In the genomic region with DNA sequence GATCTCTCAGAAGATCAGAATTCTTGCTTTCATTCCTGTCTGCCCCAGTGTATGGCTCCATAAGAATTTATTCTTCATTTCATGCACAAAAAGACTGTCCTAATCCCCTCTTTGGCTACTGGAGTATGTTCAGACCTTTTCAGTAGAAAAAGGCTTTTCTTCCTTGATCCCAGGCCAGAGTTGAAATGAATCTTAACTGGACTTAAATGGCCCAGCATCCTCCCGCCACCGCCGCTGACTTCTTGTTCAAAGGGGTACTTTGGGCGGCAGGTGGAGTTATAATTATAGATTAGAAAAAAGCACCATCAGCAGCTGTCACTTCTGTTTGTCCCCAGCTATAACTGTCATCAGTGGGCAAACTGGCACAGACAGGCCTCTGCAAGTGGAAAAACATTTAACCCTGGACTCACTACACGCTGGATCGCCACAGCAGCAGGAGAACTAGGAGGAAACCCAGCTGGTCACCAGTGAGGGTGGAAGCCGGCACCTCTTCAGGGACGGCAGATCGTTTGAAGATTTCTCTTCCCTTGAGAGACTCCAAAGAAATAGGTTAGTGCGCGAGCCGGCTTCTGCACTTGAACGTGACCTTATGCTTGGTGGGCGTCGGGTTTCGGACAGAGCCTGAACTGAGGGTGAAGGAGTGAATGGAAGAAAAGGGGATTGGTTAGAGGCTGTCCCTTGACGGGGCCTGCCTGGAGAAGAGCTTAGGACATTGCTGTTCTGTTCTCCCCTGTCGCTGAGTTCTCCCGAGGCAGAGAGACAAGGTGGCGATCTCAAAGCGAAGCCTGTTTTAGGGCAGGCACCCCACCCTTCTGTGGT, we compare ENCODE assay signal across 9 mouse cellular contexts. TPM values are rescaled to one million over a fixed set of nuclear protein-coding genes. Genes with fewer than 3 reads are reported as not detected.
DNase-seq lines count a peak whose midpoint lies in the region; ATAC-seq and TF ChIP-seq lines count a peak whose summit lies in the region.
"Had no signal": no experiment of that assay in that cellular context is flagged by ENCODE, and none has a peak within 500 bp of the region (broad histone marks: within the 10 kb centered on the region; RNA-seq: fewer than 3 reads in every experiment).

A gene (plus strand): TSS at position 51 of the 819 bp plus-strand sequence.

- H3K4me3 ChIP-seq in kidney, embryonic 15.5 days (replicated peaks) = no peak within 1 kb of the TSS
- no peak within 1 kb of the TSS for H3K4me3 ChIP-seq in hindbrain, embryonic 16.5 days (ENCODE audit: low read length)
- H3K4me3 ChIP-seq in neural tube, embryonic 13.5 days = no peak within 1 kb of the TSS
- no peak within 1 kb of the TSS for H3K4me3 ChIP-seq in left cerebral cortex, adult 2 months

- 30% methylated on average over 21 of the region's 21 CpGs for WGBS in kidney, embryonic 15.5 days
- 40% methylated on average over 21 of the region's 21 CpGs for WGBS in hindbrain, embryonic 16.5 days
- 44% methylated on average over 21 of the region's 21 CpGs for WGBS in neural tube, embryonic 13.5 days

- TF ChIP-seq CTCF in left cerebral cortex, adult 2 months (IDR thresholded peaks at IDR 0.05) = no peak

- H3K36me3 ChIP-seq in kidney, embryonic 15.5 days = no peaks in the 10 kb centered on the region
- no peaks in the 10 kb centered on the region for H3K36me3 ChIP-seq in hindbrain, embryonic 16.5 days (ENCODE audit: control insufficient read depth, insufficient read depth, low read length)
- H3K36me3 ChIP-seq in neural tube, embryonic 13.5 days = no peaks in the 10 kb centered on the region

- peak; percentile 31 for DNase-seq in embryo, embryonic 10 days (ENCODE audit: low spot score)
- no peak for DNase-seq in embryo, embryonic 9.5 days (ENCODE audit: extremely low spot score)
- DNase-seq in kidney, adult 8-10 months = no peak
- DNase-seq in left cerebral cortex, adult 2 months (ENCODE audit: extremely low spot score in 1 of 2, low spot score in 2 of 2) = no peak
- DNase-seq in frontal cortex, postnatal 10 days (ENCODE audit: low spot score in 2 of 2) = no peak
- DNase-seq: cerebellum, adult 11 months had no signal

- H3K27ac ChIP-seq in kidney, embryonic 15.5 days = no peak within 1 kb of the TSS
- no peak within 1 kb of the TSS for H3K27ac ChIP-seq in hindbrain, embryonic 16.5 days (ENCODE audit: low read depth, low read length)
- 0 out of 2 replicates have a peak within 1 kb of the TSS, but pooled peaks have one; percentile 20 for H3K27ac ChIP-seq in neural tube, embryonic 13.5 days (replicated peaks)
- no peak within 1 kb of the TSS for H3K27ac ChIP-seq in left cerebral cortex, adult 2 months

- 0 out of 2 replicates have a peak, but pooled peaks have one; percentile 15 for ATAC-seq in kidney, embryonic 15.5 days (replicated peaks; ENCODE audit: low FRiP score)
- ATAC-seq in hindbrain, embryonic 16.5 days = peak; percentile 14; the same call in 1 of the 2 replicates
- no peak for ATAC-seq in neural tube, embryonic 13.5 days (ENCODE audit: low read depth)

- no peaks in the 10 kb centered on the region for H3K9me3 ChIP-seq in kidney, embryonic 15.5 days (replicated peaks)
- H3K9me3 ChIP-seq in hindbrain, embryonic 16.5 days (ENCODE audit: control insufficient read depth, low read length) = no peaks in the 10 kb centered on the region
- H3K9me3 ChIP-seq in neural tube, embryonic 13.5 days = no peaks in the 10 kb centered on the region

- intact Hi-C loops in left cerebral cortex, adult 2 months (cut with DNase I) = no loop called here

- peak within 1 kb of the TSS; percentile 31; the same call in 1 of the 2 replicates for H3K4me2 ChIP-seq in kidney, embryonic 15.5 days
- no peak within 1 kb of the TSS for H3K4me2 ChIP-seq in hindbrain, embryonic 16.5 days (ENCODE audit: low read length)
- H3K4me2 ChIP-seq in neural tube, embryonic 13.5 days = peak within 1 kb of the TSS; percentile 16; the same call in 1 of the 2 replicates

- H3K27me3 ChIP-seq in kidney, embryonic 15.5 days = no peaks in the 10 kb centered on the region
- H3K27me3 ChIP-seq in hindbrain, embryonic 16.5 days (replicated peaks; ENCODE audit: control insufficient read depth, insufficient read depth, low read length) = no peaks in the 10 kb centered on the region
- H3K27me3 ChIP-seq in neural tube, embryonic 13.5 days = no peaks in the 10 kb centered on the region

- H3K9ac ChIP-seq in kidney, embryonic 15.5 days = no peak within 1 kb of the TSS
- no peak within 1 kb of the TSS for H3K9ac ChIP-seq in hindbrain, embryonic 16.5 days (ENCODE audit: low read depth, low read length)
- H3K9ac ChIP-seq in neural tube, embryonic 13.5 days = 0 out of 2 replicates have a peak within 1 kb of the TSS, but pooled peaks have one; percentile 8

- peaks cover 9% of the 10 kb centered on the region for H3K4me1 ChIP-seq in kidney, embryonic 15.5 days
- peaks cover 6% of the 10 kb centered on the region; the same call in 1 of the 2 replicates for H3K4me1 ChIP-seq in hindbrain, embryonic 16.5 days (ENCODE audit: control insufficient read depth, insufficient read depth, low read depth, low read length)
- H3K4me1 ChIP-seq in neural tube, embryonic 13.5 days (replicated peaks) = peaks cover 25% of the 10 kb centered on the region

RNA-seq across cellular contexts. Expression of the gene that starts here (rescaled TPM):
- 0.30 and 0.44 TPM in 2 replicates for polyA plus RNA-seq in kidney, embryonic 15.5 days (2015; fragmentation: Nextera tagmentation; extraction: Ambion mirVana)
- 0.15 and 0.16 TPM in 2 replicates for polyA plus RNA-seq in hindbrain, embryonic 16.5 days (2015; fragmentation: Nextera tagmentation; extraction: Ambion mirVana)
- 0.34 TPM in 1 of 2 replicates, not detected in the other for polyA plus RNA-seq in neural tube, embryonic 13.5 days (2015; fragmentation: Nextera tagmentation; extraction: Ambion mirVana)
- under 1 TPM; 0.12 to 0.29 TPM for total RNA-seq in left cerebral cortex, adult 2 months (2021)

Comparison
In these comparisons a context has a peak if more than half of its experiments do, and no peak if none do; other contexts are left out.
1. Peak in ATAC-seq and H3K4me2 ChIP-seq in kidney, embryonic 15.5 days; RNA of the gene not detected or under 1 TPM.
2. Peak in ATAC-seq in hindbrain, embryonic 16.5 days; RNA of the gene not detected or under 1 TPM.